Mouse (Mus musculus): ENCODE data around the gene Dgkk. TPM values are rescaled to one million over a fixed set of nuclear protein-coding genes. Genes with fewer than 3 reads are reported as not detected.
"Not testable (repeated sequence)": the region's sequence is repeated elsewhere in the genome, so short reads cannot be mapped to it uniquely, and the experiment has no call there.

Gene Dgkk
- polyA plus RNA-seq, 1 experiment from 2014 or later = 0.05 TPM

DNA sequence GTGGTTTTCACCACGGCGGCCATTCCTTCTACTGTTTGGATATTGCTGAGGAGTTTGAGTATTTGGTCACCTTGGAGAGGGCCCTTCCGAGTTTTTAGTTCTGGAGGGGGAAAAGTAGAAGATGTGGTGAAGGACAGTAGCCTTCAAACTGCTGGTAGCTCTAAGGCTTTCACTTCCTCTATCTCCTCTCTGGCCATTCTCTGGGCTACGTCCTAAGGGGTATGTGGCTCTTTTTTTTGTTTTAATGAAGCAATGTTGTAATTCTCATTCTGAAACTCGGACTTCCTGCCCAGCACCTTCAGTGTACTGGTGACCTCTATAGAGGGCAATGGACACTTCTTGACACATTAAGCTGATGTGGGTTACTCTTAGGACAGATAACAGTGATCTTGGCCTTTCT is 75.0 kb downstream of the Dgkk start:
- Histone ChIP-seq H3K36me3 (ENCODE audit: control insufficient read depth, insufficient read depth) (no peaks in the 10 kb centered on the region), H3K27ac (ENCODE audit: low read length) (no peak overlapping the region), H3K4me2 (ENCODE audit: low read depth, low read length) (no peak overlapping the region), H3K4me1 (ENCODE audit: control insufficient read depth, low read depth, low read length) (no peaks in the 10 kb centered on the region), H3K9me3 (replicated peaks; ENCODE audit: control insufficient read depth, low read length) (no peaks in the 10 kb centered on the region), H3K4me3 (ENCODE audit: low read depth, low read length) (no peak overlapping the region), H3K9ac (ENCODE audit: low read depth, low read length) (no peak overlapping the region), H3K27me3 (ENCODE audit: control insufficient read depth, insufficient read depth, low read depth, low read length) (no peaks in the 10 kb centered on the region)
- 57% methylated on average over 5 of the region's 5 CpGs for WGBS (ENCODE audit: insufficient replicate concordance)
- no peak for ATAC-seq (ENCODE audit: low read depth)

DNA sequence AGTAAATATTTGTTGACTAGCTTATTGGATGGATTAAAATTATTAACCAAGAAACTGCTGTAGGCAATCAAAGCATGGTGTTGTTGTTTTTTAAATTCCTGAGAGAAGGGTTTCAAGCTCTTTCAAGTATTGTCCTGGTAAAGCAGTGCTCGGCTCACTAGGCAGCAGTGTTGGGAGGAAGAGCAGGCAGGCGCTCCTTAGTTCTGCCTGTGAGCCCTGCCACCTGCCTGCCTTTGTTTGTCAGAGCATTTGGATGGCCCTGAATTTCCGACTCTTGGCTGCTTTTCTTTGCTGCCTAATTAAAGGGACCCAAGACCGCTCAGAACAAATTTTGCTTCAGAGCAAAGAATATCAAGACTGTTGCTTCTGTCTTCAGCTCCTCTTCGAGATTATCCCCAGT is 114.8 kb downstream of the Dgkk start:
- H3K9ac ChIP-seq (ENCODE audit: low read depth, low read length) = no peak overlapping the region

DNA sequence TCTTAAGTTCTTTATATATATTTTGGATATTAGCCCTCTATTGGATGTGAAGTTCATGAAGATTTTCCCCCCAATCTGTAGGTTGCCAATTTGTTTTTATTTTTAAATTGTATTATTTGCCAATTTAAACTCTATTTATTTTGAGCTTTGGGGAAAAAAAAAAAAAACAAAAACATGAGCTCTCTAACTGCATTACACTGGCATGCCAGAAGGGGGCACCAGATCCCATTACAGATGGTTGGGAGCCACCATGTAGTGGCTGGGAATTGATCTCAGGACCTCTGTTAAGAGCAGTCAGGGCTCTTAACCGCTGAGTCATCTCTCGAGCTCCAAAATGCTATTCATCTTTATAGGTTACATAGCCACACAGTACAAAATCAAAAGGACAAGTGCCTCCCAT is 131.9 kb downstream of the Dgkk start:
- H3K4me1 ChIP-seq (ENCODE audit: control insufficient read depth, low read depth, low read length) = no peaks in the 10 kb centered on the region
- 73% methylated on average over 2 of the region's 2 CpGs for WGBS (ENCODE audit: insufficient replicate concordance)

More for the DNA sequence above, 114.8 kb downstream of the Dgkk start:
- no peak overlapping the region for H3K4me2 ChIP-seq (ENCODE audit: low read depth, low read length)
- no peak overlapping the region for H3K27ac ChIP-seq (ENCODE audit: low read length)
- H3K4me3 ChIP-seq (ENCODE audit: low read depth, low read length) = no peak overlapping the region
- H3K4me1 ChIP-seq (ENCODE audit: control insufficient read depth, low read depth, low read length) = no peaks in the 10 kb centered on the region
- no peaks in the 10 kb centered on the region for H3K27me3 ChIP-seq (ENCODE audit: control insufficient read depth, insufficient read depth, low read depth, low read length)
- no peak for ATAC-seq (ENCODE audit: low read depth)
- 42% methylated on average over 5 of the region's 5 CpGs for WGBS (ENCODE audit: insufficient replicate concordance)
- no peaks in the 10 kb centered on the region for H3K36me3 ChIP-seq (ENCODE audit: control insufficient read depth, insufficient read depth)
- no peaks in the 10 kb centered on the region for H3K9me3 ChIP-seq (replicated peaks; ENCODE audit: control insufficient read depth, low read length)

DNA sequence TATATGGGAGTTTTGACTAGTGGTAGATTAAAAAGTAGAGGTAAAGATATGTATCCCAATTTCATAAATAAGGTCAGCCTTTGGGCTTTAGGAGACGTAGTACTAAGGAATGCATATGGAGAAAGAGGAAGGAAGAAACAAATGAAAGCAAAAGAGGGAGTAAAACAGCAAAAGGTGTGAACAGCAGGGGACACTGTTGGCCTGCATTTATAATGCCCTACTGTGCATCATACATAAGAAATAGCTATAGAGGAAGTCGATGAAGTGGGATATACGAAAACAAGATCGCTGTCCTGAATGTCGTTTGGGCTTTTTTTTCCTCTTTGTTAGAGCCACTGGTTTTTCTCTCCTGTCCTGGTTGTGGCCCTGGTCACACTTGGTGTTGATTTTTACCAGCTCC is 143.1 kb downstream of the Dgkk start:
- WGBS (ENCODE audit: insufficient replicate concordance) = 29% methylated on average over 5 of the region's 5 CpGs
- ATAC-seq (ENCODE audit: low read depth) = no peak

More for the DNA sequence above, 131.9 kb downstream of the Dgkk start:
- no peaks in the 10 kb centered on the region for H3K36me3 ChIP-seq (ENCODE audit: control insufficient read depth, insufficient read depth)
- H3K4me3 ChIP-seq (ENCODE audit: low read depth, low read length) = no peak overlapping the region
- no peak overlapping the region for H3K4me2 ChIP-seq (ENCODE audit: low read depth, low read length)
- no peaks in the 10 kb centered on the region for H3K9me3 ChIP-seq (replicated peaks; ENCODE audit: control insufficient read depth, low read length)
- ATAC-seq (ENCODE audit: low read depth) = no peak
- H3K27ac ChIP-seq (ENCODE audit: low read length) = no peak overlapping the region
- no peaks in the 10 kb centered on the region for H3K27me3 ChIP-seq (ENCODE audit: control insufficient read depth, insufficient read depth, low read depth, low read length)
- no peak overlapping the region for H3K9ac ChIP-seq (ENCODE audit: low read depth, low read length)

DNA sequence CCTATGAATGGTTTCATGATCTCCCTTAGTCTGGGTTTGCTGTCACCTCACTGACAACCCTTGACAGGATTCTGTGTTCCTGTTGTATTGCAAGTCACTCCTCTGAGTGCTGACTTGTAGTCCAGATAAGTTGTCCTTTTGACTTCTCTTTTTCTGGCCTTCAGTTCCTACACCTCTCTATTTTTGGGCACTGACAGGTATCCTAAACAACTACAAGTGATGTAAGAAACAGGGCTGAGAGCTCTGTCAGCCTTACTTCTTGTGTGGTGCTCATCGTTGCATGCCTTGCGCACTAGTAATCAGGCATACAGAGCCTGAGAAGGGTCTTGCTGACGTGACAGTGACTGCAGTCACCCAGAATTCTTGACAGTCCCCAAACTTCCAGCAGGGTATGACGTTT is 147.1 kb downstream of the Dgkk start:
- 51% methylated on average over 4 of the region's 4 CpGs for WGBS (ENCODE audit: insufficient replicate concordance)

More for the DNA sequence above, 143.1 kb downstream of the Dgkk start:
- no peak overlapping the region for H3K27ac ChIP-seq (ENCODE audit: low read length)
- H3K9me3 ChIP-seq (replicated peaks; ENCODE audit: control insufficient read depth, low read length) = no peaks in the 10 kb centered on the region
- no peaks in the 10 kb centered on the region for H3K4me1 ChIP-seq (ENCODE audit: control insufficient read depth, low read depth, low read length)
- no peaks in the 10 kb centered on the region for H3K27me3 ChIP-seq (ENCODE audit: control insufficient read depth, insufficient read depth, low read depth, low read length)
- no peak overlapping the region for H3K4me2 ChIP-seq (ENCODE audit: low read depth, low read length)
- no peaks in the 10 kb centered on the region for H3K36me3 ChIP-seq (ENCODE audit: control insufficient read depth, insufficient read depth)
- H3K4me3 ChIP-seq (ENCODE audit: low read depth, low read length) = no peak overlapping the region
- no peak overlapping the region for H3K9ac ChIP-seq (ENCODE audit: low read depth, low read length)

DNA sequence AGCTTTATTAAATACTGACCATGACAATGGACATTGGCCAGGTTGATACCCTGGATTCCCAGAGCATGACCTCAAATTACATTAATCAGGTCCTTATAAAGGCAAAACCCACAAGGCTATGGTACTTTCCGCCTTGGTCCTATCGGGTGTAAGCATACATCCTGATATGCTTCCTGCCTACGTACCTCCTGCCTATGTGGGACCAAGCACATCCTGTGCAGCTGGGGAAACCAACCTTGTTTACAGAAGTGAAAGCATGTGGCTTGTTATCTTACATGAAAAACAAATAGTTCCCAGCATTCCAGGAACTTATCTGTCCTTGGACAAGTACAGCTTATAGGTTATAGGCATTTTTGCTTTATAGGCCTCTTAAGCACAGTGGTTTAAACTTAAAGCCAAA is 189.5 kb downstream of the Dgkk start:
- no peak for ATAC-seq (ENCODE audit: low read depth)

More for the DNA sequence above, 147.1 kb downstream of the Dgkk start:
- H3K36me3 ChIP-seq (ENCODE audit: control insufficient read depth, insufficient read depth) = no peaks in the 10 kb centered on the region
- no peak for ATAC-seq (ENCODE audit: low read depth)
- H3K4me3 ChIP-seq (ENCODE audit: low read depth, low read length) = no peak overlapping the region
- H3K9me3 ChIP-seq (replicated peaks; ENCODE audit: control insufficient read depth, low read length) = no peaks in the 10 kb centered on the region
- H3K27ac ChIP-seq (ENCODE audit: low read length) = no peak overlapping the region
- H3K4me2 ChIP-seq (ENCODE audit: low read depth, low read length) = no peak overlapping the region
- H3K4me1 ChIP-seq (ENCODE audit: control insufficient read depth, low read depth, low read length) = no peaks in the 10 kb centered on the region
- no peaks in the 10 kb centered on the region for H3K27me3 ChIP-seq (ENCODE audit: control insufficient read depth, insufficient read depth, low read depth, low read length)
- H3K9ac ChIP-seq (ENCODE audit: low read depth, low read length) = no peak overlapping the region

DNA sequence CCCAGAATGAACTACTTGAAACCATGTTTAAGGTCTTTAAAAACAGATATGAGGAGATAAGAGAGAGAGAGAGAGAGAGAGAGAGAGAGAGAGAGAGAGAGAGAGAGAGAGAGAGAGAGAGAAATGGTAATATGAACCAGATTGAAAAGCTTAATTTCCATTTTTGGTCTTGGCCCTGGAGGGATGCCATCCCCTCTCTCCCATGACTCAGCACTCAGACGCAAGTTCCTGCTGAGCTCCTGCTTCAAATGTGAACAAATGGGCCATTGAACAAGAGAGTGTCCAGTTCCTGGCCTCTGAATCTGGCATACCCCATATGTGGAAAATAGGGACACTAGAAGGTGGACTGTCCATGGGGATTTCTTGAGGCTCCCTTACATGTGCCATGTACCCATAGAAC is 192.8 kb downstream of the Dgkk start:
- 64% methylated on average over 1 of the region's 1 CpGs for WGBS (ENCODE audit: insufficient replicate concordance)
- Histone ChIP-seq H3K36me3 (ENCODE audit: control insufficient read depth, insufficient read depth) (no peaks in the 10 kb centered on the region), H3K4me2 (ENCODE audit: low read depth, low read length) (no peak overlapping the region), H3K9me3 (replicated peaks; ENCODE audit: control insufficient read depth, low read length) (no peaks in the 10 kb centered on the region), H3K27me3 (ENCODE audit: control insufficient read depth, insufficient read depth, low read depth, low read length) (no peaks in the 10 kb centered on the region), H3K9ac (ENCODE audit: low read depth, low read length) (no peak overlapping the region), H3K4me1 (ENCODE audit: control insufficient read depth, low read depth, low read length) (no peaks in the 10 kb centered on the region), H3K27ac (ENCODE audit: low read length) (no peak overlapping the region), H3K4me3 (ENCODE audit: low read depth, low read length) (no peak overlapping the region)
- no peak for ATAC-seq (ENCODE audit: low read depth)

More for the DNA sequence above, 189.5 kb downstream of the Dgkk start:
- H3K4me3 ChIP-seq (ENCODE audit: low read depth, low read length) = no peak overlapping the region
- H3K27me3 ChIP-seq (ENCODE audit: control insufficient read depth, insufficient read depth, low read depth, low read length) = no peaks in the 10 kb centered on the region
- no peak overlapping the region for H3K27ac ChIP-seq (ENCODE audit: low read length)
- H3K36me3 ChIP-seq (ENCODE audit: control insufficient read depth, insufficient read depth) = no peaks in the 10 kb centered on the region
- no peak overlapping the region for H3K9ac ChIP-seq (ENCODE audit: low read depth, low read length)
- no peaks in the 10 kb centered on the region for H3K4me1 ChIP-seq (ENCODE audit: control insufficient read depth, low read depth, low read length)
- no peak overlapping the region for H3K4me2 ChIP-seq (ENCODE audit: low read depth, low read length)
- H3K9me3 ChIP-seq (replicated peaks; ENCODE audit: control insufficient read depth, low read length) = no peaks in the 10 kb centered on the region
- WGBS (ENCODE audit: insufficient replicate concordance) = 38% methylated on average over 3 of the region's 3 CpGs

DNA sequence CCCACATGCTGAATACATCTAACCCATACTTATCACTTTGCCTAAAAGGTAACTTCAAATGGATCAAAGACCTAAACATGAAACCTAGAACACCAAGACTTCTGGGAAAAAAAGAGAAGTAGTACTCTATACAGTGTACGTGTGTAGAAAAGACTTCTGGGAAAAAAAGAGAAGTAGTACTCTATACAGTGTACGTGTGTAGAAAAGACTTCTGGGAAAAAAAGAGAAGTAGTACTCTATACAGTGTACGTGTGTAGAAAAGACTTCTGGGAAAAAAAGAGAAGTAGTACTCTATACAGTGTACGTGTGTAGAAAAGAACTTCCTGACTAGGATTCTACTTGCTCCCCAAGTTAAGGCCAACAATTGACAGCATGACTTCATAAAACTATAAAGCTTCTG is 204.8 kb downstream of the Dgkk start:
- H3K9ac ChIP-seq (ENCODE audit: low read depth, low read length); ATAC-seq (ENCODE audit: low read depth); H3K4me2 ChIP-seq (ENCODE audit: low read depth, low read length); H3K36me3 ChIP-seq (ENCODE audit: control insufficient read depth, insufficient read depth); H3K9me3 ChIP-seq (replicated peaks; ENCODE audit: control insufficient read depth, low read length); H3K27me3 ChIP-seq (ENCODE audit: control insufficient read depth, insufficient read depth, low read depth, low read length); H3K4me3 ChIP-seq (ENCODE audit: low read depth, low read length); H3K27ac ChIP-seq (ENCODE audit: low read length); H3K4me1 ChIP-seq (ENCODE audit: control insufficient read depth, low read depth, low read length): not testable (repeated sequence)
- WGBS (ENCODE audit: insufficient replicate concordance) = 40% methylated on average over 3 of the region's 4 CpGs
